Mouse (Mus musculus) forebrain, postnatal 0 days (tissue): ENCODE results near the gene Ip6k1. TPM values are rescaled to one million over a fixed set of nuclear protein-coding genes. Genes with fewer than 3 reads are reported as not detected.

Experiments used
- ATAC-seq: fragments of 200-750 bp; cut with Nextera tagmentation; 2 replicates; pipeline ENCODE4 v1.8.0; 2017; ENCODE audit warnings: mild to moderate bottlenecking, moderate library complexity
- DNase-seq: peaks from one replicate; pipeline ENCODE4 v3.0.0-alpha.2; 2015
- H3K27ac ChIP-seq: fragments of 300-500 bp; sonication (generic); 2 replicates; pipeline ENCODE4 v1.5.1; 2014; ENCODE audit warnings: low read depth, mild to moderate bottlenecking, antibody characterized with exemption, low read length, moderate library complexity, mixed read lengths
- H3K27me3 ChIP-seq: fragments of 300-500 bp; sonication (generic); 2 replicates; pipeline ENCODE4 v1.6.1; 2014; ENCODE audit warnings: mild to moderate bottlenecking, low read length, mixed read lengths; ENCODE audit not compliant: insufficient read depth
- H3K36me3 ChIP-seq: fragments of 300-500 bp; sonication (generic); 2 replicates; pipeline ENCODE4 v1.6.1; 2014; ENCODE audit warnings: mild to moderate bottlenecking, moderate library complexity; ENCODE audit not compliant: insufficient read depth
- H3K4me1 ChIP-seq: fragments of 300-500 bp; sonication (generic); 2 replicates; pipeline ENCODE4 v1.6.1; 2014; ENCODE audit warnings: antibody characterized with exemption; ENCODE audit not compliant: insufficient read depth
- H3K4me2 ChIP-seq: fragments of 300-500 bp; sonication (generic); 2 replicates; pipeline ENCODE4 v1.6.1; 2014; ENCODE audit warnings: low read depth, mild to moderate bottlenecking, moderate library complexity
- H3K4me3 ChIP-seq: fragments of 300-500 bp; sonication (generic); 2 replicates; pipeline ENCODE4 v1.5.1; 2014; ENCODE audit warnings: low read depth, low read length, mixed read lengths
- H3K9ac ChIP-seq: fragments of 300-500 bp; sonication (generic); 2 replicates; pipeline ENCODE4 v1.6.1; 2014; ENCODE audit warnings: mild to moderate bottlenecking
- H3K9me3 ChIP-seq: fragments of 300-500 bp; sonication (generic); 2 replicates; pipeline ENCODE4 v1.6.1; 2016; ENCODE audit warnings: low read length
- CTCF ChIP-seq: sonication (generic); IDR thresholded peaks from 2 replicates; pipeline ENCODE4 v1.5.1; 2016; ENCODE audit warnings: antibody characterized with exemption, control low read depth, low read depth
- WGBS: fragments of 180-500 bp; shearing (Covaris S2); extraction: QIAGEN DNeasy Blood & Tissue Kit; methylation state at CpG from one replicate; pipeline ENCODE4 v1.1.7; 2014; 5-methylcytosine and 5-hydroxymethylcytosine counted together
- polyA plus RNA-seq: library from polyadenylated mRNA; unstranded; fragments of >200 nt; fragmentation: Nextera tagmentation; extraction: Ambion mirVana; gene quantifications from 2 replicates; pipeline ENCODE4 v1.2.1, GENCODE M21; 2015
- total RNA-seq: library from RNA; depleted of rRNA; stranded (reverse); fragments of >200 nt; gene quantifications from 2 replicates; pipeline ENCODE4 v1.2.3, GENCODE M21; 2014

Ip6k1 gene
- total and polyA plus RNA-seq, 2 experiments from 2014 or later: 86.9 to 251 TPM

DNA sequence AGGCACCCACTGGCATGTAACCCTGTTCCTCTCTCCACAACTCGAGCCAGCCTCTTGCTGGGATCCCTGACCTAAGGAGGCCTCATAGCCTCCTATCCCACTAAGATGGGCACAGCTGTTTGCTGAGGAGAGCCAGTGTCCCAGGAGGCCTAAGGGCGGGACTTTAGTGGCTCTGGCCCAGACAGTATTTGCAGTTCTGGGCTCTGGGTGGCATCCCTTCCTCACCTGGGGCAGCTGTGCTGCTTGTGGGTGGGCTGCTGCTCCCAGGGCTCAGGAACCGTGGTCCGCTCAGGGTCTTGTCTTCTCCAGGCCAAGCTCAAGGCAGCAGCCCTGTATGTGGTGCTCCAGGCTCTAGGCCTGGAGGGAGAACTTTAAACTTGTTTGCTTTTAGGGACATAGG, 44.3 kb downstream of the Ip6k1 start:
- H3K36me3 ChIP-seq: peaks cover 56% of the 10 kb centered on the region
- no peak overlapping the region for H3K4me3 ChIP-seq
- no peak overlapping the region for H3K4me2 ChIP-seq
- ATAC-seq: no peak
- WGBS: 87% methylated on average over 4 of the region's 4 CpGs
- TF ChIP-seq CTCF: no peak
- no peak for DNase-seq
- no peak overlapping the region for H3K27ac ChIP-seq
- no peaks in the 10 kb centered on the region for H3K9me3 ChIP-seq
- no peaks in the 10 kb centered on the region for H3K4me1 ChIP-seq
- H3K27me3 ChIP-seq: no peaks in the 10 kb centered on the region
- no peak overlapping the region for H3K9ac ChIP-seq

DNA sequence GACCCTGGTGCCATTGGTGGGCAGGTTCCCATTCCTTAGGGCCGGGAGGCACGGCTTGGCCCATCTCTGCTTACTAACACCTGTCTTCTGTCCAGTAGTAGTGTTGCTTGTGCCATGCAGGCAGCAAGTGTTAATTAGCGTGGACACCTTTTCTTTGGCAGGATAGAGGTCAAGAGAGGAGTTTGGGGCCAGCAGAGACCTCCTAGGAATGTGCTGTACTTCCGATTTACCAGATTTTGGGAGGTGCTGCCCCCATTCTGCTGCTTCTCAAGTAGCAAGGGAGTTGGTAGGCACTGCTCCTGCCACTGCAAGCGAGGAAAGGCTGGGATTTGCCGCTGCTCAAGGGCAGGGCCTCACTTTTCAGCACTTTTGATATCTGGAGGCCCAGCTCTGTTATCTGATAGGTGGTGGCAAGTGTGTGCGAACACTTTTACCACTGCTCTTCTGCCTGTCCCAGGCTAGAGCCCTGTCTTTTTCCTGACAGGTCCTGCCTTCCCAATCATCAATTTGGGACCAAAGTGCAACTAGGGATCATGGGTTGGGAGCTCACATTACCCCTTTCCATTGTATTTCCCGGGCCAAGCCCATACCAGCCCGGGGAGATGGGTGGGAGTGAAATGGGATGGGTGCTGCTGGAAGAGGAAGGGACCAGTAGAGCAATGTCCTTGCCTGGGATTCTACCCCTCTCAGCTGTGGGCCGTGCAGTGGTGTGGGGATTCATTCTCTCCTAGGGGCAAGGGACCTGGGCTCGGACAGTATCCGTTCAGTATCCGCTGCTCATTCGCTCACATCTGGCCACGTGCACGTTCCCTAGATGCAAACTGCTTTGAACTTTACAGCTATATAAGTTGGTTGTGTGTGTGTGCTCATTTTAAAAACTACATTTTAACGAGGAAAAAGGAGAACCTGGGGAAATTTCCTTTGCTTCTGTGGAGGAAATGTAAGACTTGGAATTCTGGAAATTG, 45.6 kb downstream of the Ip6k1 start:
- Histone ChIP-seq H3K9ac (0 out of 2 replicates have a peak overlapping the region, but pooled peaks have one; percentile 34), H3K4me2 (peak overlapping the region; percentile 61), H3K36me3 (peaks cover 47% of the 10 kb centered on the region), H3K27me3 (no peaks in the 10 kb centered on the region), H3K4me3 (peak overlapping the region; percentile 81; the same call in 1 of the 2 replicates), H3K27ac (0 out of 2 replicates have a peak overlapping the region, but pooled peaks have one; percentile 3), H3K9me3 (no peaks in the 10 kb centered on the region), H3K4me1 (no peaks in the 10 kb centered on the region)
- WGBS: 48% methylated on average over 17 of the region's 17 CpGs
- ATAC-seq (no peak), DNase-seq (no peak)
- TF ChIP-seq CTCF: no peak

DNA sequence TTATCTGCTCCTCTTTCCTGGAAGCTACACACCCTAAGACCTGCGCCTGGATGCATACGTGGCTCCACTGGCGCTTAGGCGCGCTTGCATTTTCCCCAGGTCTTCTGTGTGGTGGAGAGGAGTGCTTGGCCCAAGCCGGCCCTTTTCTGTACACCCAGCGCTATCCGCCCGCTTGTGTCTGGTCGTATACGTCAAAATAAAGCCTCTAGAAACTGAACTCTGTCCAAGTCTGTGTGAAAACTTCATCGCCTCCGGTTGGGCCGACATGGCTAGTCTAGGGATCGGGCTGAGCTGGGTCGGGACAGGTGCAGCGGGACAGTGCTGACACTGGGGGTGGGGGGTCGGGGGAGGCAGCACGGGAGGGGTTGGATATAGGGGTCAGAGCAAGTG, 46.3 kb downstream of the Ip6k1 start:
- Histone ChIP-seq H3K4me1 (no peaks in the 10 kb centered on the region), H3K27me3 (no peaks in the 10 kb centered on the region), H3K9ac (0 out of 2 replicates have a peak overlapping the region, but pooled peaks have one; percentile 34), H3K4me2 (peak overlapping the region; percentile 61), H3K27ac (0 out of 2 replicates have a peak overlapping the region, but pooled peaks have one; percentile 3), H3K9me3 (no peaks in the 10 kb centered on the region), H3K36me3 (peaks cover 47% of the 10 kb centered on the region), H3K4me3 (peak overlapping the region; percentile 81)
- ATAC-seq (peak; percentile 8), DNase-seq (peak; percentile 37)
- WGBS: 3% methylated on average over 19 of the region's 19 CpGs
- no peak for TF ChIP-seq CTCF

DNA sequence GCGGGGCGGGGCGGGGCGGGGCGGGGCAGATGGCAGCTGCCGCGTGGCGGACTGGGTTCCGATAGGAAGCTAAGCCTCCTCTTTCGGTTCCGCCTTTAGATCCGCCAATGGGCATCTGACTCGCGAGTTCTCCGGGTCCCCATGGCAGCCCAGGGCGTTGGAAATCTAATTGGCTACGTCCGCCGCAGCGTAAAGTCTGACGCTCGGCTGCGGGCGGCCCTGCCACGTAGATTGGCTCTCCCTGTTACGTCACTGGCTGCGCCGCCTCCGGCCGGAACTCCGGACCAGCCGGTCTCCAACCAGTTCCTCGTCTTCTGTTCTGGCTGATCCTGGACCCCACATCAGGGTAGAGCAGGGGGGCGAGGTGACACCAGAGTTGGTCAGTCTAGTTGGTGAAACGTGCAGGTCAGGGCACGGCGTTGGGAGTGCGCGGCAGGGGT, 46.7 kb downstream of the Ip6k1 start, which contains the start of gene Gmppb:
Gene Gmppb (plus strand): TSS at position 227 of the 440 bp plus-strand sequence.
- H3K27ac ChIP-seq: peak within 1 kb of the TSS; percentile 24; the same call in 1 of the 2 replicates
- WGBS: under 1% methylated on average over 37 of the region's 39 CpGs
- DNase-seq: peak; percentile 98

DNA sequence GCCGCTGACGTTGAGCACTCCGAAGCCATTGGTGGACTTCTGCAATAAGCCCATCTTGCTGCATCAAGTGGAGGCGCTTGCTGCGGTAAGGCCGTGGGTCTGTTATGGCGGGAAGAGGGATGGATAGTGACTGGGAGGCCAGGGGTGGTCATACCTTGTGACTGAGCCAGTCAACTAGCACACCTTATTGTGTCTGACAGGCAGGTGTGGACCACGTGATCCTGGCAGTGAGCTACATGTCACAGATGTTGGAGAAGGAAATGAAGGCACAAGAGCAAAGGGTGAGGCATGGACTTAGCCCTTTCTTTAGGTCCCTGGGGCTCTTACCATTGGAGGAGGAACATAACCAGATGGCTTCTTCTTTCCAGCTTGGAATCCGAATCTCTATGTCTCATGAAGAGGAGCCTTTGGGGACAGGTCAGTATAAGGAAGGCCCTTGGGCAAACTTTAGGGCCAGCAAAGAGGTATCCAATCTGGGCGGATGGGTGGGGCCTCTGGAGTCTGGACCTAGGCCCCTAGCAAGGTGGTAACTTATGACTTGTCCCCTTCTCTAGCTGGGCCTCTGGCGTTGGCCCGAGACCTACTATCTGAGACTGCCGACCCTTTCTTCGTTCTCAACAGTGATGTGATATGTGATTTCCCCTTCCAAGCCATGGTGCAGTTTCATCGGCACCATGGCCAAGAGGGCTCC, 47.4 kb downstream of the Ip6k1 start:
- Histone ChIP-seq H3K4me1 (no peaks in the 10 kb centered on the region), H3K9me3 (no peaks in the 10 kb centered on the region), H3K9ac (peak overlapping the region; percentile 53), H3K36me3 (peaks cover 57% of the 10 kb centered on the region), H3K4me3 (peak overlapping the region; percentile 81), H3K4me2 (peak overlapping the region; percentile 61), H3K27ac (peak overlapping the region; percentile 24; the same call in 1 of the 2 replicates), H3K27me3 (no peaks in the 10 kb centered on the region)
- WGBS: 46% methylated on average over 15 of the region's 15 CpGs
- ATAC-seq (no peak; the same call in 1 of the 2 replicates), DNase-seq (no peak)
- TF ChIP-seq CTCF: no peak

More for the DNA sequence above, 46.7 kb downstream of the Ip6k1 start, which contains the start of gene Gmppb:
- Histone ChIP-seq H3K4me2 (peak within 1 kb of the TSS; percentile 61), H3K4me1 (no peaks in the 10 kb centered on the region), H3K9ac (peak within 1 kb of the TSS; percentile 53), H3K27me3 (no peaks in the 10 kb centered on the region), H3K9me3 (no peaks in the 10 kb centered on the region), H3K36me3 (peaks cover 52% of the 10 kb centered on the region), H3K4me3 (peak within 1 kb of the TSS; percentile 81)
- peak; percentile 98 for ATAC-seq
- no peak for TF ChIP-seq CTCF

DNA sequence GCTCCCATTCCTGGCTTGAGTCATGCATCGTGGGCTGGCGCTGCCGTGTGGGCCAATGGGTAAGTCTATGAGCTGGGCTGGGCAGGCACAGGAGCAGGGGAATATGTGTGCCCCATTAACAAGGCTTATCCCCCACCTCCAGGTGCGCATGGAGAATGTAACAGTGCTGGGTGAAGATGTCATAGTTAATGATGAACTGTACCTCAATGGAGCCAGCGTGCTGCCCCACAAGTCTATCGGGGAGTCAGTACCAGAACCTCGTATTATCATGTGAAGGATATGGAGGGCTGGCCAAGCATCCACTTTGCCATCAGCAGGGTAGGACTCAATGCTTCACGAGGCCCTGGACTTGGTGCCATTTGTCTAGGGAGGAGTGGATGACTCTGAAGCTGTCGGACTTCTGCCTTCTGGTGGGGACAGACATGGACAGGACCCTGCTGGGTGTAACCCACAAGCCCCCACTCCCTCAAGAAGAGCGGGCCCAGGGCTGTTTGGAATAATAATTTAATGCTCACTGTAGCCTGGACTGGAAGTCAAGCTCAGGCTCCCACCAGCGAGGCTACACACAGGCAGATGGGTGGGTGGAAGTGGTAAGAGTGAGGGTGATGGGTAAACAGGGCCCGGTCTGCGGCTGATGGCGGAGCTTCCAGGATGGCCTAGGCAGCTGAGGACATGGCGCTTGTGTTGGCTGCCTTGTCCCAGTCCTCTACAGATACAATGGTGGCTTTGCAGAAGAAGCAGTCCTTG, 49.1 kb downstream of the Ip6k1 start:
- DNase-seq (no peak), ATAC-seq (no peak)
- Histone ChIP-seq H3K9me3 (no peaks in the 10 kb centered on the region), H3K27ac (no peak overlapping the region), H3K4me1 (no peaks in the 10 kb centered on the region), H3K9ac (no peak overlapping the region), H3K4me2 (no peak overlapping the region), H3K27me3 (no peaks in the 10 kb centered on the region), H3K36me3 (peaks cover 57% of the 10 kb centered on the region), H3K4me3 (no peak overlapping the region)
- WGBS: 95% methylated on average over 15 of the region's 15 CpGs
- TF ChIP-seq CTCF: no peak
